Mouse (Mus musculus) retina, postnatal 1 day (tissue): Measurements from ENCODE around the gene Gna11.
A peak's percentile ranks its signal among the peaks of the same experiment; 100 is the strongest.

Experiments used
- DNase-seq: peaks from one replicate; pipeline ENCODE4 v3.0.0-alpha.2; 2012

Gna11 gene

GRCm38 (mm10) chr10:81481605-81482532 is 63.1 kb downstream of the Gna11 start:
- peak; percentile 33 for DNase-seq
